Mouse (Mus musculus): Measurements from ENCODE around the gene Spag6l. TPM values are rescaled to one million over a fixed set of nuclear protein-coding genes. Genes with fewer than 3 reads are reported as not detected.
"Not testable (repeated sequence)": the region's sequence is repeated elsewhere in the genome, so short reads cannot be mapped to it uniquely, and the experiment has no call there.

Gene Spag6l
- polyA plus RNA-seq (2015; fragmentation: Nextera tagmentation; extraction: Ambion mirVana): 0.29 and 0.62 TPM in 2 replicates

- peak; percentile 87 for DNase-seq (ENCODE audit: low spot score)
Observed at GRCm38 (mm10) chr16:16828757-16829615, at the start of gene Spag6l. Gene Spag6l (minus strand): TSS chr16:16829456.

GRCm38 (mm10) chr16:16879025-16879424 is 49.8 kb upstream of the Spag6l start:
- DNase-seq (ENCODE audit: low spot score): no peak

GRCm38 (mm10) chr16:16870617-16871331 is 41.5 kb upstream of the Spag6l start, which contains the start of the genes Top3b and Vpreb1:
Gene Top3b (plus strand): TSS chr16:16870736.
Gene Vpreb1 (minus strand): TSS chr16:16870843.
- DNase-seq (ENCODE audit: low spot score): peak; percentile 95

- no peak for DNase-seq (ENCODE audit: low spot score)
Observed at GRCm38 (mm10) chr16:16870241-16870616, 41.0 kb upstream of the Spag6l start.

DNA sequence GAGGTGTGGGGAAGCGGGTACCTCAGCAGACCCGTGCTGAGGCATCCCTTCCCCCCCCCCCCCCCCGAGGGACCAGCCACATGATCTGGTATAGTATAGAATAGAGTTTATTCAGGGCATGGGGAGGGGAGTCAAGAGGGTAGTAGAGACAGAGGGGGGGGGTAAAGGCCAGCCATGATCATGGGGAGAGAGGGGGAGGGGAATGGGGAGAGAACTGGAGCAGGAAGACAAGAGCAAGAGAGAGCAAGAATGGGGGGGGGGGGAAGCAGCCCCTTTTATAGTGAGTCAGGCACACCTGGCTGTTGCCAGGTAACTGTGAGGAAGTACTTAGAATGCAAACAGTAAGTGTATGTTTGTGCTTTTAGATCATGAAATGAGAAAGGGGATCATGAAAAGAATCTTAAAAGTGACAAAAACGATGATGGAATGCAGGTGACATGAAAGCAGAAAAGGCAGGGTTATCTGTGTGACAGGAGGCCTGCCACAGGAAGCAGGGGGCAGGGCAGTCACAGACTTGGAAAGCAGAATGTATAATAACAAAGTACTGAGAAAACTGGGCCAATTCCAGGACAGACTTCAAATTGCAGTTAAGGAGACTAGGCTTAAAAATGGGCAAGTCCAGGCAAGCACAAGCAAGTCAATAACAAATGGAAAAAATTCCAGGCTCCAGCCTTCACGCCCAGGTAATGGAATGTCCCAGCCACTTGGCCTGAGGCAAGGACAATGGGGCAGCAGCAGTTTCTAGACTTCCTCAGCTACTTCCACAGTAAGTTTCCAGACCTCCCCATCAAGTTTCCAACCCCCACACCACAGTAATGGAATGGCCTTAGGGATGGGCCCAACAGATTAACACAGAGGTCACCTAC is 36.7 kb upstream of the Spag6l start:
- peak; percentile 66 for DNase-seq (ENCODE audit: low spot score)

DNA sequence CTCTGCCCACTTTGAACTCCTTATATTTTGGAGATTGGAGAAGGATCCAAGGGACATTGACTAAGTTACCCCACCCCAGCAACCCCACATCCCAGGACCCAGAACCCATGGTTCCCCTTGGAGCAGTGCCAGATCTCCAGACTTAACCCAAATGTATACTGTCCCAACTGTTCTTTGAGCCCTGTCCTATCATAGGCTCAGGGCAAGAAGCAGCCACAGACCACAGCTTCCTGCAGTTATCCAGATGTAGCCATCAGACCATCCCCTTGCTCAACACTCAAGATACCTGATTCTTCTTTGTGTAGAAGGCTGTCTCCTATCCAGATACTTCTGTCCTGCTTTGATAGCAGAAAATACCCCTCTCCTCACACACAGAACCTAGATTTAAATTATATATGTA is 36.0 kb upstream of the Spag6l start:
- DNase-seq (ENCODE audit: low spot score): peak; percentile 44

- no peak for DNase-seq (ENCODE audit: low spot score)
Observed at GRCm38 (mm10) chr16:16863978-16864377, 34.7 kb upstream of the Spag6l start, which contains the start of gene Igll1. Gene Igll1 (minus strand): TSS chr16:16863985.

DNA sequence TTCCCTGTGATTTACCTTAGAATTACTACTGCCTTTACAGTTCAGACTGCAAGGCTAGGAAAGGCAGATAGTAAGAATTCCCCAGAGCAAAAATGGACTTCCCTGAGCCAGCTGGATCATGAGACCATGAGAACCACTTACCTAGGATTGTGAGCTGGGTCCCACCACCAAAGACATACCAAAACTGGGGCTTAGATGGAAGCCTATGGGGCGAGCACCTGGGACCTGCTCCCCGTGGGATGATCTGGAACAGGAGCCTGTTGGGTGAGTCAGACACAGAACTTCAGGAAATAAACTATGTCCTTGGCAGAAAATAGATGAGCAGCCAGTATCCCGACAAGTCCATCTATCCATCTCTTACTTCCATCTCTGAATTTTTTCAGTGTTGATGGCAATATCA is 33.0 kb upstream of the Spag6l start:
- DNase-seq (ENCODE audit: low spot score): no peak

GRCm38 (mm10) chr16:16856731-16857476 is 27.6 kb upstream of the Spag6l start:
- DNase-seq (ENCODE audit: low spot score): no peak

DNA sequence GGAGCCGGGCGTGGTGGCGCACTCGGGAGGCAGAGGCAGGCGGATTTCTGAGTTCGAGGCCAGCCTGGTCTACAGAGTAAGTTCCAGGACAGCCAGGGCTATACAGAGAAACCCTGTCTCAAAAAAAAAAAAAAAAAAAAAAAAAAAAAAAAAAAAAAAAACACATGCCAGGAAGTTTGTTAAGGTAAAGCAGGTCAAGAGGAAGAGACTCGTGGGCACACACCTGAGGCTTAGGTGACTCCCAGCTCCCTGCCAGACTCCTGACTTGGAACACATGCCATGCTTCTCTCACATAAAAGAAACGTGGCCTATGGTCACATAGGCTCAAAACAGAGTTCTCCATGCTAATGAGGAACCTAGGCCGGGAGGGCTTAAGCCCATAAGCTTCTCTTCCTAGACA is 26.8 kb upstream of the Spag6l start:
- DNase-seq (ENCODE audit: low spot score): not testable (repeated sequence)

GRCm38 (mm10) chr16:16855541-16855940 is 26.3 kb upstream of the Spag6l start:
- no peak for DNase-seq (ENCODE audit: low spot score)

DNA sequence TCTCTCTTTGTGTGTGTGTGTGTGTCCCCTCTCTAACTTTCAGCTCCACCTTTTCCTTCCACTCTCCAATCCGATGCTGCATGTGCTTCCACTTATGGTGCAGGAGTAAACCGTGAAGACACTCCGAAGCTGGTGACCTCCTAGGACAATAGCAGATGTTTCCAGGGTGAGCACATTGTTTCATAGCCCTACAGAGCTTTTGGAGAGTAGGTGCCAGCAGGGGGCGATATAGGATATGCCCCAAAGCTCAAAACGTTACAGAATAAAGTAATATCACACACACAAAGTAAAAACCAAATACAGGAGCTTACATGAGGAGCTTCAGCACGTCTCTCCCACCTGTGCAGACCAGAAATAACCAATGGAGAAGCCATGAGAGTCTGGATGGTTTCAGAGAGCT is 25.6 kb upstream of the Spag6l start:
- peak; percentile 85 for DNase-seq (ENCODE audit: low spot score)

DNA sequence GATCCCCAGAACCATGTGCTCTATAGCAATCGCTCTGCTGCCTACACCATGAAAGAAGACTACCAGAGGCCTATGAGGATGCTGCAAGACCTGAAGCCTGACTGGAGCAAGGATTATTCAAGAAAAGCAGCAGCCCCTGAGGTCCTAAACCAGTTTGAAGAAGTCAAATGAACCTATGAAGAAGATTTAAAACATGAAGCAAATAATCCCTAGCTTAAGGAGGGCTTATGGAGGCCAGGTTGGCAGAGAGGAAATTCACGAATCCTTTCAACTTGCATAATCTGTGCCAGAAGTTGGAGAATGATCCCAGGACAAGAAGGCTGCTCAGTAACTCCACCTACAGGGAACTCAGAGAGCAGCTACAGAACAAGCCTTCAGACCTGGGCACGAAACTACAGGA is 23.2 kb upstream of the Spag6l start:
- no peak for DNase-seq (ENCODE audit: low spot score)

GRCm38 (mm10) chr16:16849196-16849595 is 19.9 kb upstream of the Spag6l start:
- DNase-seq (ENCODE audit: low spot score): peak; percentile 1

DNA sequence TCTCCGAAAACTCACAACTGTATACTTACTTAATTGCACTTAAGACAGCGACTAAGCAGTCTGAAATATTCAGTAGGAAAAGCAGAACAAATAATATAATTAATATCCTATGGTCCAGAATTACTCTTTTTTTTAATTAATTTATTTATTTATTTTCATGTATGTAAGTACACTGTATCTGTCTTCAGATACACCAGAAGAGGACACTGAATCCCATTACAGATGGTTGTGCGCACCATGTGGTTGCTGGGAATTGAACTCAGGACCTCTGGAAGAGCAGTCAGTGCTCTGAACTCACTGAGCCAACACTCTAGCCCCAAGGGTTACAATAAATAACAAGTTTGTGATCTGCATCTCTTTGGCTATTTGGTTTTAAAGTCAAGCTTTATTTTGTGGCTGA is 415 bp upstream of the Spag6l start:
- no peak for DNase-seq (ENCODE audit: low spot score)

DNA sequence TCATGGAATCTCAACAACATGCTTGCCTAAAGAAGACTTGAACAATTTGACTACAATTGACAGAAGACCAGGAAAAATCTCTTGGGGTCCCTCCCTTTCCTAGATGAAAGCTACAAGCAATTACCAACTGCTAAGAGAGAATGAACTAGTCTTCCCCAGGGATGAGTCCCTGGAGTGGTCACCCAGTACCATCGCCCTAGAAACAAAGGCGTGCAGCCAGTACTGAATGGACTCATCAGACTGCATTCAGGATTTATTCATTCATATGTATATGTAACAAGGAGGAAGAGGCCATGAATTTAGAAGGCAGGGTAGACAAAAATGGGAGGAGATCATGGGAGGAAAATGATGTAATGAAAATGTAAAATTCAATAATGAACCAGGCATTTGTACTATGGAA is 3.0 kb downstream of the Spag6l start:
- DNase-seq (ENCODE audit: low spot score): no peak

DNA sequence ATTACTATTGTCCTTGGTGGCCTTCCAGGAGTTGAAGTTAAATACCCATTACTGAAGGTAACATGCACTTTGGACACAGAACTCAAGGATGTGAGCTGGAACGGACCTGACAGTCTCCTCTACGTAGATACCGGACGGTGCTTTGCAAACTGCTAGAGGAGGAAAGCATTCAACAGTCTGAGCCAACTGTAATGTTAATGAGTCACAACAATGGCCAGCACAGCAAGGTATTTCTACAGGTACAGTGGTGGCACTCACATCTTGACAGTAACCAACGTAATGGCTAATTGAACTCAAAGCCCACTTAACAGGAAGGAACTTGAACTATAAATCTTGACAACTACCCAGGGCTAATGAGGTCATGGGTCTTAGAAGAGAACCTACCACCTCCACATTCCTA is 3.8 kb downstream of the Spag6l start:
- DNase-seq (ENCODE audit: low spot score): no peak

DNA sequence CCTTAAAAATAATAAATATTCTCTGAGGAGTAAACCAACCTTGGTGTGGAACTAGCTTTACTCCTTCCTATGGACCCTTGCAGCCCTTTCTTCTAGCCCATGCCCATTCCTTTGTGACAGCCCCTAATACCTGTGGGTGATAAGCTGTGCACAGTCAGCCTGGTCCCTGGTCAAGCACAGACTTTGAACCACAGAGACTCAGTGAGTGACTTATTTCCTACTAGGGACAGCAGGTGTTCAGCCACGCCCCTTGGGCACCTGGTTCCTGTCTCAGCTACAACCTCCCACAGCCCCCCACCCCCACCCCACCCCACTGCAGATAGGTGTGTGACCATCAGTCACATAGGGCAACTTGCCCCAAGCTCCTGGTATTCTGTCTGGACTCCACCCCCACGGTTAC is 22.9 kb downstream of the Spag6l start:
- DNase-seq (ENCODE audit: low spot score): no peak
